Mouse (Mus musculus): Measurements from ENCODE around the gene Lgr4.

Gene Lgr4

GRCm38 (mm10) chr2:109977322-109977721 is 59.9 kb downstream of the Lgr4 start:
- DNase-seq (ENCODE audit: low spot score) = no peak

GRCm38 (mm10) chr2:109979209-109979608 is 61.8 kb downstream of the Lgr4 start:
- no peak for DNase-seq (ENCODE audit: low spot score)

- no peak for DNase-seq (ENCODE audit: low spot score)
These were observed 66.0 kb downstream of the Lgr4 start for GRCm38 (mm10) chr2:109983435-109983834.

GRCm38 (mm10) chr2:109984930-109985329 is 67.5 kb downstream of the Lgr4 start:
- DNase-seq (ENCODE audit: low spot score) = no peak

GRCm38 (mm10) chr2:109985560-109985959 is 68.1 kb downstream of the Lgr4 start:
- no peak for DNase-seq (ENCODE audit: low spot score)

GRCm38 (mm10) chr2:109986036-109986785 is 68.8 kb downstream of the Lgr4 start:
- no peak for DNase-seq (ENCODE audit: low spot score)

DNA sequence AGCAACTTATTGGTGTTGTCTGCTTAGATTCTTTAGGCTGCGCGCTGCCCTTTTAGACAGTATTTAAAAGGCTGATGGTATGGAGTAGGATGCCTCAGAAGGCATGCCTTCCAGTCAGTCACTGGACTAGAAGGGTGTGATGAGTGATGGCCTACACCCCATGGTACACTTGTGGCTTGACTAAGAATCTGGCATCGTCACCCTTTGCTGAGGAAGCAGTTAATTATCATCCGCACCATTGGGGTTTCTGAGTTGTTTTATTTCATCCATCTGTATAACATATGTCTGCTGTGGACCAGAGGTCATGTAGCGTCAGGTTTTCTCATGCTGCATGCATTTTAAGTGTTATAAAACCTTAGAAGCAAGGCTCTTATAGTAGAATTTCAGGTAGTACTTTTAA is 70.5 kb downstream of the Lgr4 start:
- no peak for DNase-seq (ENCODE audit: low spot score)

- DNase-seq (ENCODE audit: low spot score) = no peak
These were observed 71.7 kb downstream of the Lgr4 start for GRCm38 (mm10) chr2:109989196-109989595.

- no peak for DNase-seq (ENCODE audit: low spot score)
These were observed 72.4 kb downstream of the Lgr4 start for GRCm38 (mm10) chr2:109989679-109990473.

- no peak for DNase-seq (ENCODE audit: low spot score)
These were observed 74.3 kb downstream of the Lgr4 start for GRCm38 (mm10) chr2:109991754-109992153.

DNA sequence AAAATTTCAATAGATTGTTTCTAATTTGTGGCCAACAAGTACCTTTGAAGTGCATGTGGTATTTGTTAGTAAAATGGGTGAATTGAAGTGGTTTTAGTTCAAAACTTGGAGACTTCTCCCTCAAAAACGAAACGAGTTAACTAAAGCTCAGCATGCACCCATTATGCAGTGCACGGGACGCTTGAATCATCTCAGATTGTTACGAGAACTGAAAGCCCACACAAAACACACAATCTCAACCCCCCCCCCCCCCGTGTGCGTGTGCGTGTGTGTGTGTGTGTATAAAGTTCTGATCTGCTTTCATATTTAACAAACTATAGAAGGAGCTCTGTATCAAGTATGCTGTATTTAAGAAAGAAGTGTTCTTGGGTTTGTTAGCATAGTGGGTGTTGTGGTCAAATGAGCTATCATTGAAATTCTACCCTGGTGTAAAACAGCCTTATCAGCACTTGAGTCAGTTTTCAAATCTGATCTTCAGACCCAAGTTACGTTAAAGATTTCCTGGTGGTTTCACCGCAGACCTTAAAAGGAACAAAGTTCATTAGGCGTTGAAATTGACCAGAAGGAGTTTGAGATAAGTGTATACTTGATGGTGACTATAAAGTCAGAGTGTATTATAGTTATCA is 75.1 kb downstream of the Lgr4 start:
- no peak for DNase-seq (ENCODE audit: low spot score)

- DNase-seq (ENCODE audit: low spot score) = no peak
These were observed 76.0 kb downstream of the Lgr4 start for GRCm38 (mm10) chr2:109993404-109993803.

- DNase-seq (ENCODE audit: low spot score) = no peak
These were observed 77.6 kb downstream of the Lgr4 start for GRCm38 (mm10) chr2:109995061-109995460.

DNA sequence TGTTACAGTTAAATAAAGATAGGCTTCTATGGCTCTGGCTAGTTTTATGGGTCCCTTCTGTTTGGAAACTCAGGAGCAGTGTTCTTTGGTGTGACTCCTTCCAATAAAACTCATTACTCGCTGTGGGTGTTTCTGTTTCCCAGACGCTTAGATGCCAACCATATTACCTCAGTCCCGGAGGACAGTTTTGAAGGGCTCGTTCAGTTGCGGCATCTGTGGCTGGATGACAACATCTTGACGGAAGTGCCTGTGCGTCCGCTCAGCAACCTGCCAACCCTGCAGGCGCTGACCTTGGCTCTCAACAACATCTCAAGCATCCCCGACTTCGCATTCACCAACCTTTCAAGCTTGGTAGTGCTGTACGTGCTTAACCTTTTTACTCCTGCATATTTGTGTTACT is 79.0 kb downstream of the Lgr4 start:
- no peak for DNase-seq (ENCODE audit: low spot score)

GRCm38 (mm10) chr2:110004668-110005067 is 87.2 kb downstream of the Lgr4 start:
- no peak for DNase-seq (ENCODE audit: low spot score)

DNA sequence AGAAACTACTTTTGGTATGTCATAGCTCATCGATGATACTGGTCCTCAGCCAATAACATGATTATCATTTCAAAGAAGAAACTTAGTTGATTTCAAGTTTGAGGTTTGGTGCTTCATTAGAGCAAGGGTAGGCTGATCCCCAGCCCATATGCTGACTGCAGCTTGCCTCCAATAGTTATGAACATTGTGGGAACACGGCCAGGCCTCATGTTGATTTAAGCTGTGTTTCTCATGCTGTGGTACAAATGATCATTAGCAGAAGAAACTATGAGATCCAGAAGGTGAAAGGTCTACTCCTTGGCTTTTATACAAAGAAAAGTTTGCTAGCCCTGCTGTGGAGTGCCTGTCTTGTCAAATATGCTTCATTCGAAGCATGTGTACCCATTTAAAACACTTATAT is 87.7 kb downstream of the Lgr4 start:
- DNase-seq (ENCODE audit: low spot score) = no peak

DNA sequence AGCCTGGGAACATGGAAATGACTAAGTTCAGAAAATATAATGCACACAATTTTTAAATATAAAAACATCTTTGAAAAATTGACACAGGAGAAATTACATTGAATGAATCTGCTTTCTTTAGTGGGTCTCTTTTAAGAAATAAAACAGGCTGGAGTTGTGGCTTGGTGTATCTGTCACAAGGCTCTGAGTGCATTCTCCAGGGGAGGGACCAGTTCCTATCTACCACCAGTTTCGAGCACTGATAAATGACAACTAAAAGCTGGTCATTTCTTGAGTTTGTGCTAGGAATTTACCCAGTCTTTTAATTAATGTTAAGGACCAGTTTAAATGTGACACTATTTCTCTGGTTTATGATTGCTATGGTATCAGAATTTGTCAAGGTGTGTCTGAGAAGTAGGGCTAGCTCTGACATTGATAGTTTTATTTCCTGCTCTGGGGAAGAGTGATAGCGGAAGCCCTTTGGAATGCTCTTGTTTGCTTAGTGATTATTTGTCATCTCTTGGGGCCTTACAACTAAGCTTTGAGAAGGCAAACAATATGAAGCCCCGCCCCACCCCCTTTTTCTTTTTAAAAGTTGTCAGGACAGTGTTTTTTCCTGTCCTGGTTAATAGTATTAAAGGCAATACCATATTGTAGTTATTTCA is 88.3 kb downstream of the Lgr4 start:
- DNase-seq (ENCODE audit: low spot score) = no peak

GRCm38 (mm10) chr2:110007423-110008267 is 90.2 kb downstream of the Lgr4 start:
- DNase-seq (ENCODE audit: low spot score) = no peak

GRCm38 (mm10) chr2:110009449-110009848 is 92.0 kb downstream of the Lgr4 start:
- DNase-seq (ENCODE audit: low spot score) = no peak

GRCm38 (mm10) chr2:110012184-110012725 is 94.8 kb downstream of the Lgr4 start:
- no peak for DNase-seq (ENCODE audit: low spot score)

DNA sequence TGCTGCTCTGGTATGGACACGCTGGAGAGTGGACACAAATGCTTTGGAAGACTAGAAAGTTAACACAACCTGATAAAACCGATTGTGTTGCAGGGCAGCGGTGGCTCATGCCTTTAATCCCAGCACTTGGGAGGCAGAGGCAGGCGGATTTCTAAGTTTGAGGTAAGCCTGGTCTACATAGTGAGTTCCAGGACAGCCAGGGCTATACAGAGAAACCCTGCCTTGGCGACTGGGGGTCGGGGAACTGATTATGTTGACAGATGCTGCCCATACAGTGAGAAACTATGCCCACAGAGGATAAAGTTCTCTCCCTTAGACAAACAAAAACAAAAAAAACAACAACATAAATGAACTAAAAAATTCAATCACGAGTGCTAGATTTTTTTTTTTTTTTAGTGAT is 99.6 kb downstream of the Lgr4 start:
- no peak for DNase-seq (ENCODE audit: low spot score)

All from ovary, postnatal 14 days (tissue).